Mouse (Mus musculus): ENCODE measurements around the gene Gzmn. TPM values are rescaled to one million over a fixed set of nuclear protein-coding genes. Genes with fewer than 3 reads are reported as not detected.
A peak's percentile ranks its signal among the peaks of the same experiment; 100 is the strongest.
"Not testable (repeated sequence)": the region's sequence is repeated elsewhere in the genome, so short reads cannot be mapped to it uniquely, and the experiment has no call there.

The Gzmn gene
- total and polyA plus RNA-seq, 2 experiments: not detected

- H3K27ac ChIP-seq (replicated peaks; ENCODE audit: insufficient read depth, low read depth, low read length): no peak overlapping the region
- H3K79me2 ChIP-seq (ENCODE audit: control insufficient read depth, insufficient read depth, low read length): no peaks in the 10 kb centered on the region
- DNase-seq (ENCODE audit: extremely low read depth, low read depth, low spot score): no peak
- no peaks in the 10 kb centered on the region for H3K27me3 ChIP-seq (ENCODE audit: control insufficient read depth, insufficient read depth, low read length)
- H3K4me3 ChIP-seq (ENCODE audit: insufficient read depth, low read depth, low read length): no peak overlapping the region
- no peak overlapping the region for H3K9ac ChIP-seq (ENCODE audit: low read depth, low read length)
- H3K36me3 ChIP-seq (ENCODE audit: control insufficient read depth, insufficient read depth, low read length): no peaks in the 10 kb centered on the region
- no peaks in the 10 kb centered on the region for H3K4me1 ChIP-seq (ENCODE audit: control insufficient read depth, insufficient read depth, low read length)
- TF ChIP-seq CTCF (IDR thresholded peaks at IDR 0.05; ENCODE audit: low read depth, low read length) (no peak), POLR2A (IDR thresholded peaks at IDR 0.05; ENCODE audit: extremely low read depth, insufficient read depth, low read length) (no peak)
- WGBS: 65% methylated on average over 2 of the region's 2 CpGs
These were observed 19.1 kb downstream of the Gzmn start for GRCm38 (mm10) chr14:56155340-56155739.

- H3K36me3 ChIP-seq (ENCODE audit: control insufficient read depth, insufficient read depth, low read length); H3K4me1 ChIP-seq (ENCODE audit: control insufficient read depth, insufficient read depth, low read length); H3K27me3 ChIP-seq (ENCODE audit: control insufficient read depth, insufficient read depth, low read length); H3K9ac ChIP-seq (ENCODE audit: low read depth, low read length); H3K79me2 ChIP-seq (ENCODE audit: control insufficient read depth, insufficient read depth, low read length); H3K4me3 ChIP-seq (ENCODE audit: insufficient read depth, low read depth, low read length); H3K27ac ChIP-seq (replicated peaks; ENCODE audit: insufficient read depth, low read depth, low read length); DNase-seq (ENCODE audit: extremely low read depth, low read depth, low spot score): not testable (repeated sequence)
- WGBS: 61% methylated on average over 1 of the region's 1 CpGs
These were observed 40.7 kb downstream of the Gzmn start for GRCm38 (mm10) chr14:56133675-56134074.

GRCm38 (mm10) chr14:56132508-56132907 is 41.9 kb downstream of the Gzmn start, which contains the start of gene Gzmd:
Gene Gzmd (minus strand): TSS chr14:56132608.
- not testable (repeated sequence) for DNase-seq (ENCODE audit: extremely low read depth, low read depth, low spot score); H3K4me1 ChIP-seq (ENCODE audit: control insufficient read depth, insufficient read depth, low read length); H3K27ac ChIP-seq (replicated peaks; ENCODE audit: insufficient read depth, low read depth, low read length); H3K4me3 ChIP-seq (ENCODE audit: insufficient read depth, low read depth, low read length); H3K79me2 ChIP-seq (ENCODE audit: control insufficient read depth, insufficient read depth, low read length); H3K27me3 ChIP-seq (ENCODE audit: control insufficient read depth, insufficient read depth, low read length); H3K36me3 ChIP-seq (ENCODE audit: control insufficient read depth, insufficient read depth, low read length); H3K9ac ChIP-seq (ENCODE audit: low read depth, low read length)
- WGBS: 68% methylated on average over 2 of the region's 2 CpGs

GRCm38 (mm10) chr14:56128341-56128740 is 46.1 kb downstream of the Gzmn start:
- H3K4me1 ChIP-seq (ENCODE audit: control insufficient read depth, insufficient read depth, low read length): no peaks in the 10 kb centered on the region
- DNase-seq (ENCODE audit: extremely low read depth, low read depth, low spot score): no peak
- H3K27me3 ChIP-seq (ENCODE audit: control insufficient read depth, insufficient read depth, low read length): no peaks in the 10 kb centered on the region
- no peaks in the 10 kb centered on the region for H3K79me2 ChIP-seq (ENCODE audit: control insufficient read depth, insufficient read depth, low read length)
- H3K36me3 ChIP-seq (ENCODE audit: control insufficient read depth, insufficient read depth, low read length): no peaks in the 10 kb centered on the region
- no peak overlapping the region for H3K27ac ChIP-seq (replicated peaks; ENCODE audit: insufficient read depth, low read depth, low read length)
- 50% methylated on average over 3 of the region's 3 CpGs for WGBS
- H3K9ac ChIP-seq (ENCODE audit: low read depth, low read length): no peak overlapping the region
- TF ChIP-seq POLR2A (IDR thresholded peaks at IDR 0.05; ENCODE audit: extremely low read depth, insufficient read depth, low read length) (no peak), CTCF (IDR thresholded peaks at IDR 0.05; ENCODE audit: low read depth, low read length) (0 out of 2 replicates have a peak, but pooled peaks have one; percentile 9)
- no peak overlapping the region for H3K4me3 ChIP-seq (ENCODE audit: insufficient read depth, low read depth, low read length)

GRCm38 (mm10) chr14:56123516-56123915 is 50.9 kb downstream of the Gzmn start:
- H3K4me3 ChIP-seq (ENCODE audit: insufficient read depth, low read depth, low read length): no peak overlapping the region
- H3K27ac ChIP-seq (replicated peaks; ENCODE audit: insufficient read depth, low read depth, low read length): no peak overlapping the region
- no peaks in the 10 kb centered on the region for H3K4me1 ChIP-seq (ENCODE audit: control insufficient read depth, insufficient read depth, low read length)
- WGBS: 87% methylated on average over 3 of the region's 3 CpGs
- H3K36me3 ChIP-seq (ENCODE audit: control insufficient read depth, insufficient read depth, low read length): no peaks in the 10 kb centered on the region
- H3K9ac ChIP-seq (ENCODE audit: low read depth, low read length): no peak overlapping the region
- H3K27me3 ChIP-seq (ENCODE audit: control insufficient read depth, insufficient read depth, low read length): no peaks in the 10 kb centered on the region
- TF ChIP-seq POLR2A (IDR thresholded peaks at IDR 0.05; ENCODE audit: extremely low read depth, insufficient read depth, low read length): no peak
- TF ChIP-seq CTCF (IDR thresholded peaks at IDR 0.05; ENCODE audit: low read depth, low read length): no peak
- H3K79me2 ChIP-seq (ENCODE audit: control insufficient read depth, insufficient read depth, low read length): no peaks in the 10 kb centered on the region
- no peak for DNase-seq (ENCODE audit: extremely low read depth, low read depth, low spot score)

- Histone ChIP-seq H3K27me3 (ENCODE audit: control insufficient read depth, insufficient read depth, low read length) (no peaks in the 10 kb centered on the region), H3K27ac (replicated peaks; ENCODE audit: insufficient read depth, low read depth, low read length) (no peak within 1 kb of the TSS), H3K4me3 (ENCODE audit: insufficient read depth, low read depth, low read length) (no peak within 1 kb of the TSS), H3K4me1 (ENCODE audit: control insufficient read depth, insufficient read depth, low read length) (no peaks in the 10 kb centered on the region), H3K9ac (ENCODE audit: low read depth, low read length) (no peak within 1 kb of the TSS), H3K79me2 (ENCODE audit: control insufficient read depth, insufficient read depth, low read length) (no peaks in the 10 kb centered on the region), H3K36me3 (ENCODE audit: control insufficient read depth, insufficient read depth, low read length) (no peaks in the 10 kb centered on the region)
- DNase-seq (ENCODE audit: extremely low read depth, low read depth, low spot score): no peak
- TF ChIP-seq CTCF (IDR thresholded peaks at IDR 0.05; ENCODE audit: low read depth, low read length): no peak
- no peak for TF ChIP-seq POLR2A (IDR thresholded peaks at IDR 0.05; ENCODE audit: extremely low read depth, insufficient read depth, low read length)
These were observed 53.9 kb downstream of the Gzmn start, which contains the start of gene Gzme for GRCm38 (mm10) chr14:56120525-56120924. Gene Gzme (minus strand): TSS chr14:56120625.

Other genes starting within 250 kb of the Gzmn start
- not detected in 2 replicates for gene Cma1, start 229.9 kb downstream of the Gzmn start, total RNA-seq (2014; rRNA removed)
- not detected in 2 replicates for gene Cma1, start 229.9 kb downstream of the Gzmn start, polyA plus RNA-seq (2012; rRNA removed)
- gene Cma2, start 223.6 kb downstream of the Gzmn start, total RNA-seq (2014; rRNA removed): not detected in 2 replicates
- gene Cma2, start 223.6 kb downstream of the Gzmn start, polyA plus RNA-seq (2012; rRNA removed): not detected in 2 replicates
- gene Mcpt1, start 156.6 kb downstream of the Gzmn start, total RNA-seq (2014; rRNA removed): not detected in 2 replicates
- not detected in 2 replicates for gene Mcpt1, start 156.6 kb downstream of the Gzmn start, polyA plus RNA-seq (2012; rRNA removed)
- gene Mcpt9, start 144.1 kb downstream of the Gzmn start, total RNA-seq (2014; rRNA removed): not detected in 2 replicates
- not detected in 2 replicates for gene Mcpt9, start 144.1 kb downstream of the Gzmn start, polyA plus RNA-seq (2012; rRNA removed)
- gene Mcpt2, start 132.6 kb downstream of the Gzmn start, total RNA-seq (2014; rRNA removed): not detected in 2 replicates
- gene Mcpt2, start 132.6 kb downstream of the Gzmn start, polyA plus RNA-seq (2012; rRNA removed): not detected in 2 replicates
- gene Mcpt4, start 112.3 kb downstream of the Gzmn start, total RNA-seq (2014; rRNA removed): not detected in 2 replicates
- not detected in 2 replicates for gene Mcpt4, start 112.3 kb downstream of the Gzmn start, polyA plus RNA-seq (2012; rRNA removed)
- gene Mcpt8, start 89.3 kb downstream of the Gzmn start, total RNA-seq (2014; rRNA removed): not detected in 2 replicates
- not detected in 2 replicates for gene Mcpt8, start 89.3 kb downstream of the Gzmn start, polyA plus RNA-seq (2012; rRNA removed)
- not detected in 2 replicates for gene Ctsg, start 72.0 kb downstream of the Gzmn start, total RNA-seq (2014; rRNA removed)
- gene Ctsg, start 72.0 kb downstream of the Gzmn start, polyA plus RNA-seq (2012; rRNA removed): not detected in 2 replicates
- not detected in 2 replicates for gene Gzme, start 54.0 kb downstream of the Gzmn start, total RNA-seq (2014; rRNA removed)
- gene Gzme, start 54.0 kb downstream of the Gzmn start, polyA plus RNA-seq (2012; rRNA removed): not detected in 2 replicates
- not detected in 2 replicates for gene Gzmd, start 42.0 kb downstream of the Gzmn start, total RNA-seq (2014; rRNA removed)
- not detected in 2 replicates for gene Gzmd, start 42.0 kb downstream of the Gzmn start, polyA plus RNA-seq (2012; rRNA removed)
- gene Gzmg, start 15.0 kb downstream of the Gzmn start, total RNA-seq (2014; rRNA removed): not detected in 2 replicates
- gene Gzmg, start 15.0 kb downstream of the Gzmn start, polyA plus RNA-seq (2012; rRNA removed): not detected in 2 replicates
- not detected in 2 replicates for gene Gzmf, start 36.8 kb upstream of the Gzmn start, total RNA-seq (2014; rRNA removed)
- not detected in 2 replicates for gene Gzmf, start 36.8 kb upstream of the Gzmn start, polyA plus RNA-seq (2012; rRNA removed)
- 0.28 TPM in 1 of 2 replicates, not detected in the other for gene Gzmc, start 60.1 kb upstream of the Gzmn start, total RNA-seq (2014; rRNA removed)
- not detected in 2 replicates for gene Gzmc, start 60.1 kb upstream of the Gzmn start, polyA plus RNA-seq (2012; rRNA removed)
- gene Gzmb, start 87.7 kb upstream of the Gzmn start, total RNA-seq (2014; rRNA removed): 0.34 and 1.0 TPM in 2 replicates
- 0.27 and 0.49 TPM in 2 replicates for gene Gzmb, start 87.7 kb upstream of the Gzmn start, polyA plus RNA-seq (2012; rRNA removed)
- not detected in 2 replicates for gene Atp12a, start 190.5 kb upstream of the Gzmn start, total RNA-seq (2014; rRNA removed)
- 0.04 TPM in 1 of 2 replicates, not detected in the other for gene Atp12a, start 190.5 kb upstream of the Gzmn start, polyA plus RNA-seq (2012; rRNA removed)
- 0.07 and 0.18 TPM in 2 replicates for gene Rnf17, start 228.0 kb upstream of the Gzmn start, total RNA-seq (2014; rRNA removed)
- gene Rnf17, start 228.0 kb upstream of the Gzmn start, polyA plus RNA-seq (2012; rRNA removed): not detected in 2 replicates

Measured in liver, adult 2 months (tissue).